Mouse (Mus musculus) hindbrain, embryonic 10.5 days (tissue): ENCODE results near the gene Adgrl3. TPM values are rescaled to one million over a fixed set of nuclear protein-coding genes. Genes with fewer than 3 reads are reported as not detected.

Experiments used
- DNase-seq: peaks from one replicate; pipeline ENCODE4 v3.0.0-alpha.2; 2017; ENCODE audit warnings: low spot score
- H3K27ac ChIP-seq: fragments of 300-500 bp; sonication (generic); 2 replicates; pipeline ENCODE4 v1.5.1; 2016; ENCODE audit warnings: mild to moderate bottlenecking, moderate library complexity
- H3K27me3 ChIP-seq: fragments of 300-500 bp; sonication (generic); 2 replicates; pipeline ENCODE4 v1.6.1; 2016; ENCODE audit warnings: mild to moderate bottlenecking; ENCODE audit not compliant: poor library complexity, insufficient read depth, severe bottlenecking
- H3K36me3 ChIP-seq: fragments of 300-500 bp; sonication (generic); 2 replicates; pipeline ENCODE4 v1.6.1; 2016; ENCODE audit warnings: mild to moderate bottlenecking, moderate library complexity
- H3K4me1 ChIP-seq: fragments of 300-500 bp; sonication (generic); replicated peaks from 2 replicates; pipeline ENCODE4 v1.6.1; 2016; ENCODE audit warnings: mild to moderate bottlenecking
- H3K4me3 ChIP-seq: fragments of 300-500 bp; sonication (generic); 2 replicates; pipeline ENCODE4 v1.5.1; 2016; ENCODE audit warnings: mild to moderate bottlenecking, moderate library complexity
- H3K9me3 ChIP-seq: fragments of 300-500 bp; sonication (generic); 2 replicates; pipeline ENCODE4 v1.6.1; 2016; ENCODE audit warnings: mild to moderate bottlenecking, moderate library complexity
- WGBS: fragments of 180-500 bp; shearing (Covaris S2); methylation state at CpG from one replicate; pipeline ENCODE4 v1.1.7; 2016; 5-methylcytosine and 5-hydroxymethylcytosine counted together
- polyA plus RNA-seq: library from polyadenylated mRNA; unstranded; fragments of >200 nt; fragmentation: Nextera tagmentation; extraction: Ambion mirVana; gene quantifications from 2 replicates; pipeline ENCODE4 v1.2.1, GENCODE M21; 2016

The Adgrl3 gene
- polyA plus RNA-seq, 1 experiment from 2014 or later: 23.3 TPM

GRCm38 (mm10) chr5:81794601-81795000 is 774.7 kb downstream of the Adgrl3 start:
- H3K27me3 ChIP-seq: no peaks in the 10 kb centered on the region
- H3K27ac ChIP-seq: no peak overlapping the region
- H3K9me3 ChIP-seq: peaks cover 8% of the 10 kb centered on the region
- H3K4me1 ChIP-seq: no peaks in the 10 kb centered on the region
- H3K4me3 ChIP-seq: no peak overlapping the region
- DNase-seq: no peak
- WGBS: 88% methylated on average over 24 of the region's 24 CpGs
- H3K36me3 ChIP-seq: peaks cover 11% of the 10 kb centered on the region

DNA sequence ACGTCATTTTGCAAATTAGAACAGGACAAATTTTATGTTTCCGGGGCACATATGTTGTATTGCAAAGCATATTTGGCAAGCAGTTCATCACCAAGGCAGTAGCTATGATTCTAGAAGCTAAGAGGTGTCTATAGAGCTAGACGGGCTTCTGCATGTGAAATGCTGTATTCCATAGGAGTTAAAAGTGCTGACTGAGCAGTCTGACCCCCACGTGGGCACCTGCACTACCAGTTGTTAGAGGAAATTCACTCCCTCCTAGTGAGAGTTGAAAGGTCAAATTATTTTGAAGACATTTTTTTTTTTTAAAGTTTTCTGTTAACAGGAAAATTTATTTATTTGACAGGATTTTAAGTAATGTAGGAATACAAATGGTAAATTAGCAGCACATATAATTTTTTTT is 776.2 kb downstream of the Adgrl3 start:
- Histone ChIP-seq H3K27me3 (no peaks in the 10 kb centered on the region), H3K4me1 (no peaks in the 10 kb centered on the region), H3K9me3 (peaks cover 8% of the 10 kb centered on the region), H3K36me3 (peaks cover 11% of the 10 kb centered on the region), H3K27ac (no peak overlapping the region), H3K4me3 (no peak overlapping the region)
- WGBS: 80% methylated on average over 4 of the region's 4 CpGs
- DNase-seq: no peak

DNA sequence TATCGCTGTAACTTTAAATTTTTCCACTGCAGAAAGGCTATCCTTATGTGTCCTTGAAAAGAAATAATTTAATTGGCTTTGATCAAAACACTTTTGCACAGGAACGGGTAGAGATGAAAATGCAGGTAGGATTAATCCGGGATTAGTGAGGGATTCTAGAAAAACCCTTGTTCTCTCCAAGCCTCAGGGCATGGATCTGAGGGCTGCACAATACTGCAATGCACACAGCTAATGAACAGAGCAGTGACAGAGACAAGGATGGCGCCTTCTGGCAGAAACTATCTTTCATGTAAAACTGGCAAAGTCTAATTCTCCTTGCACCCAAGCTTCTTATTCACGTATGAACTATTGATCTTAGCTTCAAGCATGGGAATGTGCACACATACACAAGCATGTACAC is 791.0 kb downstream of the Adgrl3 start:
- Histone ChIP-seq H3K36me3 (no peaks in the 10 kb centered on the region), H3K4me1 (no peaks in the 10 kb centered on the region), H3K27me3 (no peaks in the 10 kb centered on the region), H3K4me3 (no peak overlapping the region), H3K27ac (no peak overlapping the region), H3K9me3 (no peaks in the 10 kb centered on the region)
- 90% methylated on average over 5 of the region's 5 CpGs for WGBS
- DNase-seq: no peak

- no peak overlapping the region for H3K4me3 ChIP-seq
- H3K36me3 ChIP-seq: no peaks in the 10 kb centered on the region
- no peak for DNase-seq
- no peaks in the 10 kb centered on the region for H3K9me3 ChIP-seq
- WGBS: 86% methylated on average over 1 of the region's 1 CpGs
- H3K27me3 ChIP-seq: no peaks in the 10 kb centered on the region
- no peak overlapping the region for H3K27ac ChIP-seq
- H3K4me1 ChIP-seq: no peaks in the 10 kb centered on the region
Measured at GRCm38 (mm10) chr5:81832076-81832475, 812.1 kb downstream of the Adgrl3 start.

DNA sequence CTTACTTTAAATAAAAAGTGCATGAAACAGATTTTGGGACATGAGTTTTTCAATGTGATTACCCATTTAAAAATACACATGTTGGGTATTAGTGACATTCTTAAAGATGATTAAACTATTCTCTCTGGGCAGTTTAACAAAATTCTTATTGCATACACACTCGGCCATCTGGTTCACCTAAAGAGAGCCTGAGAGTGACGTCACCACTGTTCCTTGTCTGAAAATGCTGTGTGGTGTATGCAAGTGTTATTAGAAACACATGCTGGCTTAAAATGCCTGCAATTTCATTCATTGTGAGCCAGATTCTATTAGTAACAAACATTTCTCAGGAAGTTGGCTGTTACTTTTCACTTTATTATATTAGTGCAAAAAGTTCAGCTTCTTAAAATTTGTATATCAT is 812.7 kb downstream of the Adgrl3 start:
- H3K27ac ChIP-seq: no peak overlapping the region
- H3K27me3 ChIP-seq: no peaks in the 10 kb centered on the region
- no peaks in the 10 kb centered on the region for H3K4me1 ChIP-seq
- H3K9me3 ChIP-seq: no peaks in the 10 kb centered on the region
- WGBS: 73% methylated on average over 2 of the region's 2 CpGs
- no peak overlapping the region for H3K4me3 ChIP-seq
- no peaks in the 10 kb centered on the region for H3K36me3 ChIP-seq
- no peak for DNase-seq

GRCm38 (mm10) chr5:81837860-81838259 is 817.9 kb downstream of the Adgrl3 start:
- Histone ChIP-seq H3K9me3 (no peaks in the 10 kb centered on the region), H3K4me3 (no peak overlapping the region), H3K27ac (no peak overlapping the region), H3K36me3 (no peaks in the 10 kb centered on the region), H3K4me1 (no peaks in the 10 kb centered on the region), H3K27me3 (no peaks in the 10 kb centered on the region)
- 91% methylated on average over 2 of the region's 2 CpGs for WGBS
- DNase-seq: no peak

DNA sequence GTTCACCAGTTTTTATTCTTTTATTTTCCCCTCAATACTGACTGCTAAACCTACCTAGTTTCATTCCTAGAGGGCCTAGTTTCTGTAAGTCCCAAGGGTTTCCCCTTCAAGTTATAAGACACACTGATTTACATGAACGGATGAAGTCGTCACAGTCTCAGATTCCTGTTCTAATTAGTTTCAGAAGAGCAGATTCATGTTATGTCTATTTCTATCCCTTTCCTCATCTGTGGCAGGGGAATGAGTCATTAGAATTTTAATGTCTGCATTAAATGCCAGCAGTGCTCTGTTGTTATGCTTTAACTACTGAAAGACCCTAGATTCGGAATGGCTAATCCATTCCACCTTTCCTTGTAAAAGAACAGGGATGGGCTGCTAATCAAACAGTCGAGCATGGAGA is 823.9 kb downstream of the Adgrl3 start:
- no peaks in the 10 kb centered on the region for H3K9me3 ChIP-seq
- no peak overlapping the region for H3K27ac ChIP-seq
- no peak overlapping the region for H3K4me3 ChIP-seq
- no peaks in the 10 kb centered on the region for H3K27me3 ChIP-seq
- H3K4me1 ChIP-seq: no peaks in the 10 kb centered on the region
- WGBS: 46% methylated on average over 4 of the region's 4 CpGs
- DNase-seq: no peak
- H3K36me3 ChIP-seq: no peaks in the 10 kb centered on the region

DNA sequence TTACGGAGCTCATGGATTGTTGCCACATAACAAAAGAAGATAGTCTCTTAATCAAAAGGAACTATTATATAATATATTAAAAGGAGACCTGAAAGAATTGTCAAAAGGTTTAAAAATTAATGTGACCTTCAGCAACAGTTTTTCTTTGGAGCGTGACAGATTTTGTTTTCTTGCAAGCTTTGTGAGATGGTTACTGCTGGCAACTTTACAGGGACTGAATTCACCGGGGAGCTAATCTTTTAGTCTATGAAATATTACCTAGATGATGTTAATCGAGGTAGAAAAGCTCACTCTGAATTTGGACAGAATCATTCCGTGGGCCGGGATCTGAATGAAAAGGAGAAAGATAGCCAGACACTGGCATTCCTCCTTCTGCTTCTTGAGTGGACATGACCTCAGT is 850.4 kb downstream of the Adgrl3 start:
- Histone ChIP-seq H3K36me3 (no peaks in the 10 kb centered on the region), H3K9me3 (no peaks in the 10 kb centered on the region), H3K4me3 (no peak overlapping the region), H3K27me3 (no peaks in the 10 kb centered on the region), H3K27ac (no peak overlapping the region), H3K4me1 (no peaks in the 10 kb centered on the region)
- no peak for DNase-seq
- WGBS: 92% methylated on average over 6 of the region's 6 CpGs
